Mouse (Mus musculus): ENCODE data around the gene Ywhag.

DNA sequence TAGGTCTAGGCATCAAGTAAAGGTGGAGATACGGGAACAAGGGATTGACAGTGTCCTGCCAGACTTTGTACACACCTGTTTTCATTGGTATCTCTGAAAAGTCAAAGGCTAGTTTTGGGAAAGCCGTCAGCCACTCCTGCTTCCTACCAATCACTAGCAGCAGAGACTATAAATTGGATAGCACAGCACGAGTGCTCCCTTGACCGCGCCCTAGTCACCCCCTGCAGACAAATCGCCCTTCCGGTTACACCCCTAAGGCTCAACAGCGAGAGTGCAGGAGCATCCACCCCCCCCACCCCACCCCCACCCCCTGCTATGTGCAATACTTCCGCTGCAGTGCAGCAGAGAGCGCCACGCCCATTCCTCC is 27.7 kb upstream of the Ywhag start:
- TF ChIP-seq CTCF (IDR thresholded peaks at IDR 0.05; ENCODE audit: control insufficient read depth, insufficient read depth, insufficient read length) (no peak), MAX (IDR thresholded peaks at IDR 0.05) (no peak), MYOD1 (IDR thresholded peaks at IDR 0.05; ENCODE audit: control insufficient read depth, insufficient read length, low read depth) (no peak)

All from C2C12 (cell line).